Mouse (Mus musculus) layer of hippocampus, adult 2 months (tissue): ENCODE data around the gene Sfr1. TPM values are rescaled to one million over a fixed set of nuclear protein-coding genes. Genes with fewer than 3 reads are reported as not detected.

Experiments used
- DNase-seq, 2 experiments: peaks; one replicate each; pipeline ENCODE4 v3.0.0; 2022; ENCODE audit warnings: low spot score in 2 of 2
- H3K27ac ChIP-seq: fragments of 200-600 bp; 2 replicates; pipeline ENCODE4 v1.8.1; 2022
- H3K4me3 ChIP-seq: fragments of 200-600 bp; 2 replicates; pipeline ENCODE4 v1.8.1; 2022; ENCODE audit warnings: mild to moderate bottlenecking
- CTCF ChIP-seq: fragments of 200-600 bp; conservative IDR thresholded peaks from 2 replicates; pipeline ENCODE4 v1.8.1; 2022; ENCODE audit warnings: antibody characterized with exemption, mild to moderate bottlenecking, moderate library complexity
- microRNA-seq, 2 experiments: library from miRNA; unstranded; fragments of <30 nt; microRNA quantifications; one replicate each; pipeline ENCODE4 v1.2.0; 2021
- total RNA-seq, 2 experiments: library from RNA; stranded (reverse); gene quantifications; 2 replicates each; pipeline ENCODE4 v1.2.3; 2021

The Sfr1 gene
- total RNA-seq, 2 experiments from 2014 or later = 95.4 to 103 TPM

- Histone ChIP-seq H3K27ac (no peak overlapping the region), H3K4me3 (no peak overlapping the region)
- no peak for TF ChIP-seq CTCF
- peak in 1 of 2 experiments; percentile 17 for DNase-seq
These were observed 48.7 kb downstream of the Sfr1 start for GRCm38 (mm10) chr19:47780145-47780544.

GRCm38 (mm10) chr19:47780972-47781371, 49.5 kb downstream of the Sfr1 start:
- H3K4me3 ChIP-seq = no peak overlapping the region
- DNase-seq = no peak
- no peak overlapping the region for H3K27ac ChIP-seq
- TF ChIP-seq CTCF = peak; percentile 41

GRCm38 (mm10) chr19:47783898-47784297, 52.4 kb downstream of the Sfr1 start:
- Histone ChIP-seq H3K27ac (no peak overlapping the region), H3K4me3 (no peak overlapping the region)
- TF ChIP-seq CTCF = no peak
- DNase-seq = no peak

Small RNAs within 50 kb of the gene (microRNA-seq; reads per million reads assigned to microRNA genes)
- 0 reads per million in 2 experiments for gene Mir8090

Other genes with a start within 250 kb of the Sfr1 start
- gene Stn1, start 194.2 kb upstream of the Sfr1 start, total RNA-seq = 10 to 100 TPM; 22.6 to 23.8 TPM
- gene Slk, start 152.0 kb upstream of the Sfr1 start, total RNA-seq = 10 to 100 TPM; 63.7 to 69.4 TPM
- gene Col17a1, start 39.6 kb upstream of the Sfr1 start, total RNA-seq = not detected
- 10 to 100 TPM; 52.8 to 55.9 TPM for gene Gsto1, start 123.3 kb downstream of the Sfr1 start, total RNA-seq
- gene Gsto2, start 133.9 kb downstream of the Sfr1 start, total RNA-seq = 1 to 10 TPM; 2.9 to 3.5 TPM
- gene Cfap43, start 187.6 kb downstream of the Sfr1 start, total RNA-seq = under 1 TPM; 0.37 to 0.95 TPM
- 1 to 10 TPM; 1.2 to 1.9 TPM for gene Itprip, start 187.6 kb downstream of the Sfr1 start, total RNA-seq
- under 1 TPM; 0.34 to 0.49 TPM for gene Cfap58, start 206.0 kb downstream of the Sfr1 start, total RNA-seq